Mouse (Mus musculus) lung, adult 2 months (tissue): Measurements from ENCODE around the gene Pds5a. TPM values are rescaled to one million over a fixed set of nuclear protein-coding genes. Genes with fewer than 3 reads are reported as not detected.

Experiments
- DNase-seq: peaks from one replicate; pipeline ENCODE4 v3.0.0; 2022
- H3K4me1 ChIP-seq: fragments of 200-500 bp; 2 replicates; pipeline ENCODE4 v1.6.1; 2011; ENCODE audit warnings: low read length; ENCODE audit not compliant: control insufficient read depth, insufficient read depth
- H3K4me3 ChIP-seq: fragments of 200-500 bp; replicated peaks from 2 replicates; pipeline ENCODE3; 2011; ENCODE audit warnings: low read depth, mild to moderate bottlenecking, control low read depth, low read length; ENCODE audit errors: extremely low read depth
- CTCF ChIP-seq: fragments of 200-500 bp; IDR thresholded peaks from 2 replicates; pipeline ENCODE4 v1.5.1; 2011; ENCODE audit warnings: mild to moderate bottlenecking, low read length, control low read depth; ENCODE audit not compliant: insufficient read depth
- POLR2A ChIP-seq: fragments of 200-500 bp; IDR thresholded peaks from 2 replicates; pipeline ENCODE4 v1.6.1; 2011; ENCODE audit warnings: low read depth, mild to moderate bottlenecking, control low read depth, low read length, borderline replicate concordance; ENCODE audit errors: extremely low read depth
- WGBS: fragments of 180-500 bp; shearing (Covaris S2); methylation state at CpG from one replicate; pipeline ENCODE4 v1.1.7; 2018; 5-methylcytosine and 5-hydroxymethylcytosine counted together
- polyA plus RNA-seq: library from polyadenylated mRNA; depleted of rRNA; stranded (reverse); fragments of >200 nt; gene quantifications from 2 replicates; pipeline ENCODE4 v1.2.3, GENCODE M21; 2012

Gene Pds5a
- polyA plus RNA-seq, 1 experiment: 19.4 TPM

DNA sequence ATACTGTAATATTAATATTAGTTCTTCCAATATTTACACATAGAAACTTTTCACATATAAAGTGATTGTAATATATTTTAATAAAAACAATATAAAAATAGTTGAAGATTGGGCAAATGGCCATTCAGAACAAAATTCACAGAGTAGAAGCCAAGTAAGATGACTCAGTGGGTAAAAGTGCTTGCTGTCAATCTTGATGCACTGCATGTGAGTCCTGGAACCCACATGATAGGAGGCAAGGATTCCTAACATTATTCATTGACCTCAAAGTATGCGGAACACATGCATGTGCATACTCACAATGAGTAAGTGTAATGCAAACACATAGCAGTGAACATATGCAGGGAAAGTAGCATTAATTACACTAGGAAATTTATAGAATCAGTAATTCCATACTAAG is 59.2 kb downstream of the Pds5a start:
- H3K4me1 ChIP-seq: no peaks in the 10 kb centered on the region
- TF ChIP-seq POLR2A (no peak), CTCF (no peak)
- H3K4me3 ChIP-seq: no peak overlapping the region
- no peak for DNase-seq
- WGBS: 86% methylated on average over 1 of the region's 1 CpGs

DNA sequence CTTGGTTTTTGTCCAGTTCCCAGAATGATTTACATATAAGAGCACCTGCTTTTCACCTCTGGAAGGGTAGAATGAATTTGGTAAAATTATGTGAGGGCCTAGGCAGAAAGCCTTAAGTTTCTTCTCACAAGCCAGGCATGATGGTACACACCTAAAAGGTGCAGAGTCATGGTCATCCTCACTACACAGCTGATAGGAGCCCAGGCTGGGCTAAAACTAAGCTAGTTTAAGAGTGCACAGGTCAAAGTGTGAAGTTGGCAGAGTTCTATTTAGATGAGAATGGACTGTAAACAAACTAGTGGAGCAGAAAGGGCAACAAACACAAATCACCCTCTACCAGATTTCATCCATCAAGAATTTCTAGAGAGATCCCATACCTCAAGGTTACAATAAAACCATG is 73.7 kb downstream of the Pds5a start:
- TF ChIP-seq CTCF: no peak
- no peak overlapping the region for H3K4me3 ChIP-seq
- H3K4me1 ChIP-seq: no peaks in the 10 kb centered on the region
- DNase-seq: no peak

DNA sequence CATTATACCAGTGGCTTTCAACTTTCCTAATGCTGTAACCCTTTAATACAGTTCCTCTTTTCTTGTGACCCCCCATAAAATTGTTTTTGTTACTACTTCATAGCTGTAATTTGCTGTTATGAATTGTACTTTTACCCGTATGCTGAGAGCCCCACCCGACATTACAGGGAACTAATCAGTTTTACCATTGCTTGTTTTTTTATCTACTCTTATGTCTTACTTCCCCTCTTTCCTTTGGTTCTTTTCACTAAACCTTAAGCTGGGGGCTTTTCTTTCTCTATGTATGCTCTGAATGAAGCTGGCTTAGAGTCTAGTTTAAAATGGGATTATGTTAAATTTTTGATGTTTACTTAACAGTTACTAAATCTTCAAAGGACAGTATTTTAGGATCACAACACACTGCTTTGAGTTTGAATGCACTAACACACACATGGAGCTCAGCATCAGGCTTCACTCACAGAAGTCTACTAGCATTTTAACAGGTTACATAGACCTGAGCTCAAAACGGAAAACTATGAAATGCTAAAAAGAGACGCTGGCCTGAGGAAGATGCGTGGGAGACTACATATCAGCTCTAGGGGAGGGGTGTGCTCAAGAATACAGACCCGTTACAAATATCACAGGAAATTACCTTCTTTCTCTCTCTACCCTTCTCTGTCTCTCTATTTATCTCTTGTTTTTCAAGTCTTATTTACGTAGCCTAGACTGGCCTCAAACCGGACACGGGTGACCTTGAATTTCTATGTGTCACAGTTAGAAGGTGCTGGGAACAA is 84.7 kb downstream of the Pds5a start:
- Histone ChIP-seq H3K4me1 (no peaks in the 10 kb centered on the region), H3K4me3 (no peak overlapping the region)
- TF ChIP-seq CTCF: no peak
- TF ChIP-seq POLR2A: no peak
- no peak for DNase-seq
- WGBS: 75% methylated on average over 9 of the region's 9 CpGs

DNA sequence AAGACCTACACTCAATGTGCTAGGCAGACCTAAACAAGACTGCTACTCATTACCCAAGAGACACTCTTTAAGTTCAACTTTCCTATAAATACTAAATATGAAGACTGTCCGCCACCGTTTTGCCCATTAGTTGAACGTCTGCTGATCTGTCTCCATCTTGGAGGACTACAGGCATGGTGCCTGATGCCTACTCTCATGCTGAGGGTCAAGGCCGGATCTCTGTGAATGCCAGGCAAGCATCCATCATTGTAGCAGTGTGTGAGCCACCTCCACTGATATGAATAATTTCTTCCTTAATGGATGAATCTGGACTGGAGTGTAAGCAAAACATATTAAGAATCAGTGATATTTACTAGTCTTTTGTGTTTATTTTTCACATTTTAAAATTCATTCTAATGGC is 87.5 kb downstream of the Pds5a start:
- TF ChIP-seq POLR2A: no peak
- no peak for TF ChIP-seq CTCF
- DNase-seq: no peak
- Histone ChIP-seq H3K4me1 (no peaks in the 10 kb centered on the region), H3K4me3 (no peak overlapping the region)
- WGBS: 76% methylated on average over 4 of the region's 4 CpGs

DNA sequence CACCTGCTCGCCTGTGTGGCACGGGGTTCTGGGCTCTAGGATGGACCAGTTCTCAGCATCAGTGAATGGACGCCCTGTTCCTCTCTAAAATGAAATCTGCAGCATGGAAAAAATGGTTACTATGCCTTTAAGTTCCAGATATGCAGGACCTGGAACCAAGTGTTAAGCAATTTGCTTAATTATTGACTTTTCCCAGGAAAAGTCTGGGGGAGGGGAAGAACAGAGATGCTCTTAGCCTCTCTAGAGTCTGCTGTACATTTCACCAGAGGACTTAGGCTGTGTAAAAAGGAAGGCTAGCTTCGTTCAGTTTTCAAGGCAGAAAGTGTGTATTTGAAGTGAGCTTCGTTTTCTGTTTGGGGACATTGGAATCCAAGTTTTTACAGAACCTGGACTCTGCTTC is 88.3 kb downstream of the Pds5a start:
- TF ChIP-seq POLR2A (no peak), CTCF (no peak)
- Histone ChIP-seq H3K4me1 (no peaks in the 10 kb centered on the region), H3K4me3 (no peak overlapping the region)
- 75% methylated on average over 5 of the region's 5 CpGs for WGBS
- DNase-seq: no peak

DNA sequence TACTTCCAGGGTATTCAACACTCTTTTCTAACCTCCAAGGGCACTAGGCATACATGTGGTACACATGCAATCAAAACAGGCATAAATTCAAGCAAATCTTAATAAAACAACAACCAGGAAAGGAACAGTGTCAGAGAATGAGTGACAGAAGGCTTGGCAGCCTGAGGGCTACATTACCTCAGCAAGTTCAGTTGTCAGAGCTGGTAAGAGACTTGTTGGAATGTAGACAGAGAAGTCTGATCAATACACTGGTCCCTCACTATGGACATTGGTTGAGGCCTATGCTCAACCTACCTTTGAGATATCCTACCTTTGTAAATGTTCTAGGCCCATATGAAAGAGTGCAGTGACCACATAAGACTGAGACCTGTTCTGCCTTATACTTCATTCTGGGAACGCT is 91.3 kb downstream of the Pds5a start:
- 87% methylated on average over 1 of the region's 1 CpGs for WGBS
- Histone ChIP-seq H3K4me3 (no peak overlapping the region), H3K4me1 (no peaks in the 10 kb centered on the region)
- DNase-seq: no peak
- TF ChIP-seq CTCF: no peak
- TF ChIP-seq POLR2A: no peak

DNA sequence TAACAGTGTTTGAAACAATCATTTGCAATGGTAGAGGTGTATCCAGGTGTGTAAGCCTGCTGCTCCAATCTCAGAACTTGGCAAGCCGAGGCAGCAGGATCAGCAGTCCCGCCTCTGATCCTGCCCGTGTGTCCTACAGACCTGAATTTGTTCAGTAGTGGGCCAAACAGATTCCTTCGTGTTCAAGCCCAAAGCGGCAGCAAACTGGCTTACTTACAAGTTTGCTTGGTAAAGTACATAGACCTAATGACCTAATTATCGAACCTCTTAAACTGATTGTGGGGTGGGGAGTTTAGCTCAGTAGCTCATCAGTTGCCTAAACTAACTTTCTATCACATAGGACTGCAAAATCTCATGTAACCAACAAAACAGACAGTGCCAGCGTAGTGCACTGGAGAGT is 98.4 kb downstream of the Pds5a start:
- Histone ChIP-seq H3K4me1 (no peaks in the 10 kb centered on the region), H3K4me3 (no peak overlapping the region)
- 84% methylated on average over 7 of the region's 7 CpGs for WGBS
- no peak for TF ChIP-seq CTCF
- no peak for DNase-seq

DNA sequence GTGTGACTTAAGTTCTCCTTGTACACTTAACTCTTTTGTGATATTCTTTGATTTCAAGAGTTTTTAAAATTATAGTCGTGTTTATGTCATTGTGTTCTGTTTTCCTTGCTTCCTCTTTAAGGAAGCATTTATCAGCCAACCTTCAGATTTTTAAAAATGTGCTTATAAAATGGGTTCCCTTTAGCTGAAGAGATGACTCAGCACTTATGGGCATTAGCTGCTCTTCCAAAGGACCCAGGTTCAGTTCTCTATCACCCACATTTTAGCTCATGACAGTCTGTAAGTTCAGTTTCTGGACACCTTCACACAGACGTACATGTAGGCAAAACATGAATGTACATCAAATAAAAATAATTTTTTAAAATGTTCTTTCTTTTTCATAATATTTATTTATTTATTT is 105.7 kb downstream of the Pds5a start:
- 84% methylated on average over 2 of the region's 2 CpGs for WGBS
- no peak for DNase-seq
- no peaks in the 10 kb centered on the region for H3K4me1 ChIP-seq
- no peak overlapping the region for H3K4me3 ChIP-seq
- TF ChIP-seq POLR2A: no peak
- TF ChIP-seq CTCF: no peak

DNA sequence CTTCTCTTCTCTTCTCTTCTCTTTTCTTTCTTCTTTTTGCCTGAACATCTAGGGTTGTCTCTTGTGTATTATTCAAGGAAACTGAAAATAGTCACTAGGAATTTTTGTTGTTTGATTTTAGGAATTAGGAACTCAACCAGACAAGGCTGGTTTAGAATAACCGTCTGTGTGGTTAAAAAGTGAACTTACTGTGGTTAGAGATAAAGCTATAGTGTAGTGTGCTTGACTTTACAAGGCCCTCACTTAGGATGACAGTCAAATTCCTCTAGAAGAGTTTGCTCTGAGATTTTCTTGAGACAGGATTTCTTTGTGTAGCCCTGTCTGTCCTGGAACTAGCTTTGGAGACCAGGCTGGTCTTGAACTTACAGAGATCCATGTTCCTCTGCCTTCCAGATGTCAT is 107.9 kb downstream of the Pds5a start:
- WGBS: 60% methylated on average over 1 of the region's 1 CpGs
- no peak for DNase-seq
- Histone ChIP-seq H3K4me3 (no peak overlapping the region), H3K4me1 (no peaks in the 10 kb centered on the region)
- TF ChIP-seq POLR2A: no peak
- TF ChIP-seq CTCF: no peak

DNA sequence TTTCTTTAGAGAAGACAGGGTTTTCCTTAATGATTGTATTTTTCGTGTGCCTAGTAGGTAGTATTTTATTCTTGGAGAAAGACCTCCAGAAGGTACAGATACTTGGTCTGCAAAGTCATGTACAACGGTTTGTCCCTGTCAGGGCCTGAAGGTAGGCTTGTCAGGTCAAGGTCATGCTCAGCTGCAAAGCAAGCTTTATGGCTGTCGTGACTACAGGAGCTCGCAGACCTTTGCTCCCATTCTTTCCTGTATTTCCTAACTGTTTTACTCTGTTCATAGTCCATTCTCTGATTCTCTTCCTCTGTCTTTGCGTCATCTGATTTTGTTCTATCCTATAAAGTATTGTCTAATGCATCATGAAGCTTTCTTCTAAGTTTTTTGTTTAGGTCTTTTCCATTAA is 111.8 kb downstream of the Pds5a start:
- H3K4me1 ChIP-seq: no peaks in the 10 kb centered on the region
- no peak overlapping the region for H3K4me3 ChIP-seq
- no peak for DNase-seq
- WGBS: 89% methylated on average over 5 of the region's 5 CpGs
- TF ChIP-seq CTCF: no peak
- TF ChIP-seq POLR2A: no peak

DNA sequence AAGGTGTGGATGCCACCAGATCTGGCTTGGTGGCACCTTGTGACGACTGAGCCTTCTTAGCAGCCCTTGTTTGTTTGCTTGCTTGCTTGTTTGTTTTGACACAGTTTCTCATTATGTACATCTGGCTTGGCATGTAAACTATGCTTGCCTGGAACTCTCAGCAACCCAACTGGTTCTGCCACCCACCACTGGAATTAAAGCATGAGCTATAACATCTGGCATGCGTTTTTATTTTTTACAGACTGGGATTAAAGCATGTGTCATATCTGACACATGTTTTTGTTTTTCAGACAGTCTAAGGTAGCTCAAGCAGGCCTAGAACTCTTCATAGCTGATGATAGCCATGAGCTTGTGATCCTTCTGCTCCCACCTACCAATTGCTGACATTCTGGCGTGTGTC is 119.5 kb downstream of the Pds5a start:
- WGBS: 64% methylated on average over 3 of the region's 3 CpGs
- TF ChIP-seq POLR2A (no peak), CTCF (no peak)

More for the DNA sequence above, 119.5 kb downstream of the Pds5a start:
- DNase-seq: no peak
- no peak overlapping the region for H3K4me3 ChIP-seq
- H3K4me1 ChIP-seq: 0 out of 2 replicates have a peak, but pooled peaks cover 2% of the 10 kb centered on the region
